Mouse (Mus musculus) bone marrow macrophage, adult 2 months (primary cell): Measurements from ENCODE around the gene Ly6g6f.

Source experiments
- CTCF ChIP-seq: IDR thresholded peaks from 2 replicates; pipeline ENCODE4 v1.5.1; 2012; ENCODE audit warnings: low read depth, mild to moderate bottlenecking, low read length, moderate library complexity
- POLR2A ChIP-seq: IDR thresholded peaks from 2 replicates; pipeline ENCODE4 v1.6.1; 2012; ENCODE audit warnings: mild to moderate bottlenecking, low read depth, low read length, borderline replicate concordance

DNA sequence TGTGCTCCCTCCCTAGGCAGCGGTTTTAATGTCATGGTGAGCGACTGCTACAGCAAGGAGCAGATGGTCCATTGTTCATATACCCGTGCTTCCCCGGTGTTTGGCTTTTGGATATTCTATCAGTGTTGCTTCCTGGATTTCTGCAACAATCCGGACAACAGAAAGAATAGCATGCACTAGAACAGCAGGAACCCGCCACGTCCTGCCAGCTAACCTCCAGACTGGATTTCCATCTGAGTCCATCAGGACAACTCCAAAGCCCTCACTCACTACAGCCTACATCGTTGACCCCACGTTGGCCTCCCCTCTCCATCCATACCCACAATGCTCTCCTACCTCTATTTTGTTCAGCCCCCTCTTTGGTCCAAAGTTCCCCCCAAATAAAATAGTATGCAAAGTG, 26.4 kb upstream of the Ly6g6f start:
- no peak for TF ChIP-seq POLR2A
- no peak for TF ChIP-seq CTCF
